Mouse (Mus musculus): ENCODE measurements around the gene Cxcl9. TPM values are rescaled to one million over a fixed set of nuclear protein-coding genes. Genes with fewer than 3 reads are reported as not detected.

Gene Cxcl9
- polyA plus RNA-seq, 1 experiment: 0.22 TPM

DNA sequence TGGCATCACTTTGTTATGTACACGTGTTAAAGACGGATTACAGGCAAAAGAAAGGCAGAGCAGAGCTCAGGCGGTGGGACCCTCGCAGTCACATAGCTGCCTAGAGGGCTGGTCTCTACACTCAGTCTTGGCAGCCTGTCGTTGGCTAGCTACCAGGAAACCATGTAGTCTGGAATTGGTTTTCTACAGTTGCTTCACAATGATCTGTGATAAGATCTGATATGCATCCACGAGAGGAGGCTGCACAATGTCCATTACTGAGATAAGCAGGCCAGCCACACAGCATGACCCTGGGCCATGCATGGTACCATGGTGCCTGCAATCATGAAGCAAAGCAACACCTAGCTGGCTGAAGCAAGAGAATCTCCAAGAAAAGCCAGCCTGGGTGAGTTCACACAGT lies 40.0 kb downstream of the Cxcl9 start:
- no peak for DNase-seq (ENCODE audit: extremely low spot score in 1 of 2, low spot score in 1 of 2)

DNA sequence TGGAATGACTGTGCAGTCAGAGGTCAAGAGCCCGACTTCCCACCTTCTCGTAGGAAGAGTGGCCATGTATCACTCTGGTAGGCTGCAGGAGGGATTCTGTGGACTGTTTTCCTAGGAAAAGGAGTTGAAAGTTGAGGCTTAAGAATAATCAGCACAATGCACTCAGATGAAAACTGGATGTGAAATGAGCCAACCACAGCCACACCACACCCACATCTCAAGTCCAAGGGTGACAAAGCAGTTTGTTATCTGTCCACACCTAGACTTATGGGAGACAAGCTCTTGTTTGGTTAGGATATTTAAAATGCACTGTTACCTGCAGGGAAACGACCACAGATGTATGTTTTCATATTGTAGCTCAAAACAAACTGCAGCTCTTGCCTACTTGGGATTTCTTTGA lies 44.8 kb downstream of the Cxcl9 start:
- no peak for DNase-seq (ENCODE audit: extremely low spot score in 1 of 2, low spot score in 1 of 2)

GRCm38 (mm10) chr5:92282571-92282970 lies 45.3 kb downstream of the Cxcl9 start:
- no peak for DNase-seq (ENCODE audit: extremely low spot score in 1 of 2, low spot score in 1 of 2)

DNA sequence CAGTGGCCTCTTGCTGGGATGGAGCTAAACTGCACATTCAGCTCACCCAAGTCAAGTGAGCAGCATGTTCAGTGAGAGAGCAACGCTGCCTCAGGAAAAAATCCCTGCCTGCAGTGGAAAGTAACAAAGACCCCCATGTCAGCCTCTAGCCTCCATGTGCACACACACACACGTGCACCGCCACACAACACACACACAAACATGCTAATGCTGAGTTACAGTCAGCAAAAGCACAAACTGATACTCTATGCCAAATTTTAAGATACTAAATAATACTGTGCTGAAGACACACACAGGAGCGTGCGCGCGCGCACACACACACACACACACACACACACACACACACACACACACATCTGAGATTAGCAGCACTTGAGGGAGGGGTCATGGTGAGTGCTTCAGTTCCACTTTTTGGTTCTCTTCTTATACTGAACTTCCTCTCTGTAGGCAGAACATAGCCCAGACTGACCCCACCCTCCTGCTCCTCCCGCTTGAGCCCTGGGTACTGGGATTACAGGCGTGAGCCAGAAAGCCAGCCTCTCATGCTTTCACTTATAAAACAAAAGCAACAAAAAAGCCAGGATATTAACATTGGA lies 48.8 kb downstream of the Cxcl9 start:
- DNase-seq (ENCODE audit: extremely low spot score in 1 of 2, low spot score in 1 of 2): no peak

DNA sequence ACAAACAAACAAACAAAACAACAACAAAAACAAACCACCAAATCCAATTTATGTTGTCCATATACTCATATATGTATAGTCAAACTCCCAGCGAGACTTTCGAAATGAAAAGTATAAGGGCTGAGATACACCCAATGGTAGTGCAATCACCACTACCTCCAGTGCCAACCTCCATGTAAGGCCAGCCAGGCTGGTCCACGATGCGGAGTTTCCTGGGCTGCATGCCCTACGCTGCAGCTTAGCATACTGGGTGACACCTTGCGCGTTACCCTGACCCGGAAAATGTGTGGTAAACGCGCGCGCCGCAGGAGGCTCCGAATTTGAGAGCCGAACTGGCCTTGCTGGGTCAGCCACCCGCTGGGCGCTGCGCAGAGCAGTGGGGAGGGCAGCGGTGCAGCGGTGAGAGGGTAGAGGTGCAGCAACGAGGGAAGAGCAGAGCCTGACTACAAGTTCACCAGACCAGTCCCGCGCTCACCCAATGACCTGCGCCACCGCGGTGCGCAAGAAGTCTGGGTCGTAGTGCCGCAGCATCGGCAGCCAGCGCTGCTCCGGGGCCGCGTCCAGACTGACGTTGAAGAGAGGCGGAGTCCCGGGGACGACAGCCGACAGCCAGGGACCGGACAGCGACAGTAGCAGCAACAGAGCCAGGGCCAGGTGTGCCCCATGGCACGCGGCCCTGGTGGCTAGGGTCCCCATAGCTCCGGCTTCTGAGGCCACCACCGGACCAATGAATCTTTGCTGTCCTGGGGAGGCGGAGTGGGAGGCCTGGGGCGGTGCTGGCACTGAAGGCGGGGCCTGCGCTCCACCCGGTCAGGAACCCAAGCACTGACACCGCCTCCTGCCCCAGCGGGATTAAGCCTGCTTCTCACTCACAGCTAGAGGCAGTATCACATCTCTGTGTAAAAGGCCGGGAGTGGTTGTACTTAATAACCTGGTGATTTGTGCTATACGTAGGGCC lies 50.2 kb downstream of the Cxcl9 start, which contains the start of gene Naaa:
Gene Naaa (minus strand): TSS at position 734 of the 958 bp plus-strand sequence.
- peak; percentile 66 to 84 for DNase-seq (ENCODE audit: extremely low spot score in 1 of 2, low spot score in 1 of 2)

Other genes starting within 250 kb of the Cxcl9 start
- gene G3bp2, start 244.4 kb downstream of the Cxcl9 start, polyA plus RNA-seq (2012; rRNA removed): 117 and 131 TPM in 2 replicates
- gene Uso1, start 190.1 kb downstream of the Cxcl9 start, polyA plus RNA-seq (2012; rRNA removed): 50.2 and 50.7 TPM in 2 replicates
- gene U90926, start 112.7 kb downstream of the Cxcl9 start, polyA plus RNA-seq (2012; rRNA removed): not detected in 2 replicates
- gene Ppef2, start 71.8 kb downstream of the Cxcl9 start, polyA plus RNA-seq (2012; rRNA removed): 1.8 and 2.0 TPM in 2 replicates
- gene Naaa, start 49.9 kb downstream of the Cxcl9 start, polyA plus RNA-seq (2012; rRNA removed): 39.1 and 41.2 TPM in 2 replicates
- 13.0 and 15.4 TPM in 2 replicates for gene Sdad1, start 17.6 kb downstream of the Cxcl9 start, polyA plus RNA-seq (2012; rRNA removed)
- 17.5 and 18.0 TPM in 2 replicates for gene Art3, start 3.7 kb upstream of the Cxcl9 start, polyA plus RNA-seq (2012; rRNA removed)
- gene Cxcl10, start 20.8 kb upstream of the Cxcl9 start, polyA plus RNA-seq (2012; rRNA removed): 1.4 and 1.9 TPM in 2 replicates
- gene Nup54, start 107.1 kb upstream of the Cxcl9 start, polyA plus RNA-seq (2012; rRNA removed): 27.7 and 29.2 TPM in 2 replicates
- 67.6 TPM in 2 replicates for gene Scarb2, start 178.8 kb upstream of the Cxcl9 start, polyA plus RNA-seq (2012; rRNA removed)
- gene Fam47e, start 227.0 kb upstream of the Cxcl9 start, polyA plus RNA-seq (2012; rRNA removed): 0.21 and 0.26 TPM in 2 replicates